Mouse (Mus musculus) bone marrow macrophage, adult 2 months (primary cell): ENCODE results near the gene 4930590J08Rik. TPM values are rescaled to one million over a fixed set of nuclear protein-coding genes. Genes with fewer than 3 reads are reported as not detected.

ENCODE experiments used
- H3K27ac ChIP-seq: 2 replicates; pipeline ENCODE4 v1.5.1; 2012; ENCODE audit warnings: low read depth, low read length; ENCODE audit not compliant: insufficient read depth
- H3K4me1 ChIP-seq: 2 replicates; pipeline ENCODE4 v1.6.1; 2012; ENCODE audit warnings: low read length; ENCODE audit not compliant: control insufficient read depth, insufficient read depth
- H3K4me3 ChIP-seq: 2 replicates; pipeline ENCODE4 v1.5.1; 2012; ENCODE audit warnings: mild to moderate bottlenecking, low read length, moderate library complexity; ENCODE audit not compliant: insufficient read depth
- CTCF ChIP-seq: IDR thresholded peaks from 2 replicates; pipeline ENCODE4 v1.5.1; 2012; ENCODE audit warnings: low read depth, mild to moderate bottlenecking, low read length, moderate library complexity
- POLR2A ChIP-seq: IDR thresholded peaks from 2 replicates; pipeline ENCODE4 v1.6.1; 2012; ENCODE audit warnings: mild to moderate bottlenecking, low read depth, low read length, borderline replicate concordance
- polyA plus RNA-seq: library from polyadenylated mRNA; stranded (reverse); fragments of >200 nt; gene quantifications from 2 replicates; pipeline ENCODE4 v1.2.4, GENCODE M21; 2012; ENCODE audit not compliant: missing spikeins, insufficient read depth, insufficient read length

The 4930590J08Rik gene
- polyA plus RNA-seq, 1 experiment, result 0.46 TPM

DNA sequence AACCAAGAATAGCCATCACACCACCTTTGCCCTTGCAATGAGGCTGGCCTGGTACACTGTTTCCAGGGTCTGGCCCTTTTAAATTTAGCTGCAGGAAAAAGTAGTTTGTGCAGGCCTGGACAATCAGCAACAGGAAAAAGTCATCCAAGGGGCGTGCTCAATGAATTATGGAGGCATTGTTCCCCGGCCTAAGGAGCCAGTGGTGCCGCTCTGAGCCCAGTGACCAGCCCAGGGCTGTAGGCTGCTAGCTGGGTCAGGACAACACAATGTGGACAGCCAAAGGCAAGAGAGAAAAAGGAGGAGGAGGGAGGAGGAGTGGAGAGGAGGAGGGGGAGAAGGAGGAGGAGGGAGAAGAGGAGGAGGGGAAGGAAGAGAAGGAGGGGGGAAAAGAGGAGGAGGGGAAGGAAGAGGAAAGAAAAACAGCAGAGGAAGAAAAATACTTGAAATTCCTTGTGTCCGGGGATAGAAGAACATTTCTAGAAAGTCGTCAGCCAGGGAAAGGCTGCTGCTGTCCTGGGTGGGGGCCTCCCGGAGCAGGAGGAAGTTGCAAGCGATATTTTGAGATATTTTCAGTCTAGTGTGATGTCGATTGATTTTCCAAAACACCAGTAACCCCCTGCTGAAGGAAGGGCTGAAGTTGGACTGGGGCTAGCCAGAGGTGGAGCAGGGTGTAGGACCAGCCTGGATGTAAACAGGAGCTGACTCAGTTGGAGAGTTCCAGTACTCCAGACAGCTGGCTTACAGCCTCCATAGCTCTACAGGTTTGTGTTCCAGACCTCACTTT, 57.6 kb downstream of the 4930590J08Rik start:
- TF ChIP-seq CTCF, result no peak
- no peak for TF ChIP-seq POLR2A
- H3K27ac ChIP-seq, result no peak overlapping the region
- H3K4me1 ChIP-seq, result no peaks in the 10 kb centered on the region
- no peak overlapping the region for H3K4me3 ChIP-seq

DNA sequence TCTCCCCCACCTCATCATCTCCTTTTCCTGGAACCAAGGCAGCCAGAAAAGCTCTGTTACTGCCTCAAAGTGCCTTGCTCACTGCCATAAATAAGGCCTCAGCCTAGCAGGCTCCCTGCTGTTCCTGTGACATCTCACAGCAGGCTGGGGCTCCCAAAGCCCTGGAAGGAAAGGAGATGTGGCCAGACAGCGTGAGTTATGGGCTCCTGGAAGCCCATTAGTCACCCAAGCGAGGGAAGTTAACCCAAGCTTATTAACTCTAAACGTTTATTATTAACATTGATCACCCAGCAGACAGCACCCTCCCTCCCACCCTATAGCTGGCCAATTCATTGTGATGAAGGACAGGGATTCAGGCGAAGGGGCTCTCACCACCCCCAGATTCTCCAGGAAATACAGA, 60.8 kb downstream of the 4930590J08Rik start:
- Histone ChIP-seq H3K4me3 (no peak overlapping the region), H3K4me1 (no peaks in the 10 kb centered on the region), H3K27ac (no peak overlapping the region)
- no peak for TF ChIP-seq POLR2A
- TF ChIP-seq CTCF, result no peak

DNA sequence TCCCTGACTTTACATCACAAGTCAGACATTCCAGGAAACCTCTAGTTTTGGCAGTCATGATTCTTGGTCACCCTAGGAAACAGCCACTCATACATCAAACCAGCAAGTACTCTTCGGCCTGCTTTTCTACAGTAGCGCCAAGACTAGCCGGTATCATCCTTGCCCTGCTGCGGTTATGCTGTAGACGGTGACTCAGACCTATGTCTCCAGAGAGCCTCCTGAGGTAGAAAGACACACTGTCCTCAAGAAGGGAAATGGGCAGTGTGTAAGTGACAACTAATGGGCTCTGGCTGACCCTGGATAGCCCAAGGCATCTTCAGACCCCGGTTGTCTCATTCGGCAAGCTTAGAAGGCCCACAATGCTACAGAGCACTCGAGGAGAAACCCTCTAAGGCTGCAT, 62.5 kb downstream of the 4930590J08Rik start:
- Histone ChIP-seq H3K27ac (no peak overlapping the region), H3K4me3 (no peak overlapping the region), H3K4me1 (no peaks in the 10 kb centered on the region)
- TF ChIP-seq POLR2A, result no peak
- no peak for TF ChIP-seq CTCF

DNA sequence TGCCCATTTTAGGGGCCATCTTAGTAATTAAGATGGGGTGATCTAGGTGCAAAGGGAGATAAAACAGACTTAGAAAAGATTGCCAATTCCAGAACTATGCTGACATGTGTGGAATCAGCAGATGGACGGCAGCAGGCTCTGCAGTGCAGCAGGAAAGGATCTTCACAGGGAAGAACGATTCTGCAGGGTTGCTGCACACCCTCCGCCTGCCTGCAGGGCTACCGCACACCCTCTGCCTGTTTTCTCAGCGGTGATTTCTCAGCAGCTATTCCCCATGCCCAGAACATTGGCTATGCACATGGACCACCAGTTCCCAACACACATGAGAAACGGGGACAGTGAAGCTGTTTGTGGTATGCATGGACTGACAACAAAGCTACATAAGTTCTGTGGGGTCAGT, 63.4 kb downstream of the 4930590J08Rik start:
- Histone ChIP-seq H3K27ac (no peak overlapping the region), H3K4me1 (no peaks in the 10 kb centered on the region), H3K4me3 (no peak overlapping the region)
- TF ChIP-seq CTCF, result no peak
- no peak for TF ChIP-seq POLR2A

DNA sequence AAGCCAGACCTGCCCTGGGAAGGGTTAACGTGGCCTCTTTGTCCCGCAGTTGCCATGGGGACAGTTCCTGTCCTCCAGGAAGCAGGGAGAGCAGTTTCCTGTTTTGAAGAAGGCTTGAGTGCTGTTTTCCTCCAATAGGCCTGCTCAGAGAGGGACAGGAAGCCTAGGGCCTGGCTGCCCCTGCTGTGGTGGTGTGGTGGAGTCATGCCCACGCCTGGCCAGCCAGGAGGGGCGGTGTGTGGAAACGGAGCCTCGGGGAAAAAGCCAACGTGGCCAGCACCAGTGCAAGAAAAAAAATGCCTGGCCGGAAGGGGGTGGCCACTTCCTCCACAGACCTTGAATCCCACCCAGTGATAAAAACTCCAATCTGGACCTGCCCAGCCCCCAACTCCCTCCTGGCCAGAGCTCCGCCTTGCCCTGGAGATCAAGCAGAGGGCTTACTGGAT, 69.6 kb downstream of the 4930590J08Rik start:
- no peak for TF ChIP-seq CTCF
- TF ChIP-seq POLR2A, result no peak
- no peak overlapping the region for H3K27ac ChIP-seq
- peaks cover 5% of the 10 kb centered on the region for H3K4me1 ChIP-seq
- no peak overlapping the region for H3K4me3 ChIP-seq

DNA sequence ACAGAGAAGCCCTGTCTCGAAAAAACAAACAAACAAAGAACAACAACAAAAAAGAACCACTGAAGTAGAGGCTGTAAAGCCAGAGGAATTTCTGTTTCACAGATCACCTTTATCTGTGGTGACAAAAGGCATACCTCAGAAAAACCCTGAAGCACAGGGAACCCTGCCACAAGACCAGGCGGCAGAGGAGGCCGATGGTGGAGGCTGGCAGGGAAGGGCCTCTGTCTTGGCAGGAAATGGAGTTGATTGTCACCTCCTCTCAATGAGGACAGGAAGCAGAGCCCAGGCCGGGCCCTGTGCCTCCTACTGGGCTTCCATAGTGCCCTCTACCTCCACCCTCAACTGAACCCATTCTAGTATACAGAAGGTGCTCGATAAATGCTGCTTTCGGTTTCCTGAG, 71.4 kb downstream of the 4930590J08Rik start:
- H3K27ac ChIP-seq, result no peak overlapping the region
- H3K4me3 ChIP-seq, result no peak overlapping the region
- TF ChIP-seq CTCF (no peak), POLR2A (no peak)
- peaks cover 5% of the 10 kb centered on the region for H3K4me1 ChIP-seq

DNA sequence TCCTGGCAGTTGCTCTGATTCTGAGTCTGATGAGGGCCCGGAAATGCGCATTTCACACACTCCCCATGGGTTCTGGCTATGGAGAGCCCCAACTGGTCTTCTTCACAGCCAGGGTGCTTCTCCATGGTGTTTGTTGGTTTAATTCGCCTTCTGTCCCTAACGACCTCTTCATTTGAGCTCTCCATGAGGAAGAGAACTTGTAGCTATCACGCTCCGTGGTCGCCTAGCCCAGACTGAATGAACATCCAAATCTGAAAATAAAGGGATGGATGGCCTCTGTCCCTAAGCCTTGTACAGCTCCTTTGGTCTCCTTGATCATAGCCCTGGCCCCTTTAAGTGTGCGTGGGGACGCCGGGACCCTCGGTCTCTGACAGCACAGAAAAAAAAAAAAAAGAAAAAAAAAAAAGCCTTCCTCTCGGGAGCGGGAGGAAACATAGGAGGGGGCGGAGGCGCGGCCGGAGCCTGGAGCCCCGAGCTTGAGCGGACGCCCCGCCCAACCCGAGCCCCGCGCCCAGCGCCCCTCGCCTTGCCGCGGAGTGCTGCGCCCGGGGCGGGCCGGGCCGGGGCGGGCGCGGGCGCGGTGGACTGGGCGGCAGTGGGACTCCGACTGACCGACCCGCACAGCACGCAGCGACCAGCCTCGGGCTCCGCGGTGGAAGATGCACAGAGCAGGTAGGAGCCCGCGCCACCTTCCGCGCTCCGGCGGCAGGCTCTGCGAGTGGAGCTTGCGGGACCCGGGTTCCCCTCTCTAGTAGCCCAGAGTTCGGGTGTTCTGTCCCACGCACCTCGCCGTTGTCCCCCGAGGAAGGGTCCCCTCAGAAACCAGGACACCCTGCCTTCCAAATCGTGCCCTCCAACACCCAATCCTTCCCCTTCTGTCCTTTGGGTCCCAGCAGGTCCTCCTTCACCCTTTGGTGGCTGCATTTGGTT, 76.0 kb downstream of the 4930590J08Rik start, which contains the start of gene Fgd5:
Gene Fgd5, plus strand, starts transcription at position 508 of the 930 bp plus-strand sequence.
- TF ChIP-seq CTCF, result no peak
- TF ChIP-seq POLR2A, result no peak
- Histone ChIP-seq H3K4me3 (peak within 1 kb of the TSS; percentile 38), H3K27ac (no peak within 1 kb of the TSS), H3K4me1 (no peaks in the 10 kb centered on the region; the same call in 1 of the 2 replicates)

DNA sequence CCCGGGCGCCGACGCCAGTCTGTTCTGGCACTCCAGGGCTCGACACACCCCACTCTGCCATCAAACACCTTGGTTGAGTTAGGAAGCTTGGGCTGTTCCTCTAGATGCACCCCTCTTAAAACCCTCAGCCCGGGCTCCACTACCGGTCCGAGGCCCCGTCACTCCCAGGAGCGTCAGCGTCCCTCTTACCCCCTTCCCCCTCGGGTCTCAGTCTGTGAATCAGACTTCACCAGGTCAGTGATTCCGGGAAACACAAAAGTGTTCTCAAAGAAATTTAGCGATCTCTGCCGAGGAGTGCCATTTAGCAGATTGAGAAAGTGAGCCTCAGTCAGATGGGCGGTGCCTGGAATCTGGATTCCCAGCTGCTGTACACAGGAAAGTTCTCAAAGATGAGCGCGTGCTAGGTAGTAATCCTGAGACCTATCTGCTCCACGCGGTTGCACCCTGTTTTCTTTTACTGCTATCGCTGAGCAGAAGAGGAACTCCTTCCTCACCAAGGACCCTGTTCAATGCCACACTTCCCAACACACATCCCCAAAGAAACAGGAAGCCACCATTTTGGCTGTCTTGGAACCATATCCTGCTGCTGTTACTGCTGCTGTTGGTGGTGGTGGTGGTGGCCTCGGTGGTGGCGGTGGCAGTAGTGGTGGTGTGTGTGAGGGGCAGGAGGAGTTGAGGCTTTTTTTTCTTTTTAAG, 76.8 kb downstream of the 4930590J08Rik start:
- H3K27ac ChIP-seq, result no peak overlapping the region
- H3K4me3 ChIP-seq, result peak overlapping the region; percentile 38
- no peaks in the 10 kb centered on the region; the same call in 1 of the 2 replicates for H3K4me1 ChIP-seq
- TF ChIP-seq CTCF (no peak), POLR2A (no peak)

DNA sequence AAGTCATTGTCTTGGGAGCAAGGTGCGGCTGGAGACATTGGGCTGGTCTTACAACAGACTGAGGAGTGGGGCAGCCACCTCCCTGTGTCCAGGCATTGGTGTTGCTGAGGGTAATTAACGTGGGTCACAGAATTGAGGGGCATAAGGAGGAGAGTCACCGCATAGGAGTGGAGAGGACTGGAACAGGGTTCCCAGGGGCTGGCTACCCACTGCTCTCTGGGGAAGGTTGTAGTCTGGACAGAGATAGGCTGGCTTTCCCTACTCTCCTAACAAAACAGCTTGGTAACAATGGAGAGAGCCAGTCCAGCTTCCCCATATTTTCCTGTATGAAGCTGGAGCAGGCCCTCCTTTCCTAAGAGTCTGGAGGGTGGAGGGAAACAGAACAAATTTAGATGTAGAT, 77.4 kb downstream of the 4930590J08Rik start:
- TF ChIP-seq CTCF (no peak), POLR2A (no peak)
- Histone ChIP-seq H3K4me1 (no peaks in the 10 kb centered on the region; the same call in 1 of the 2 replicates), H3K27ac (no peak overlapping the region), H3K4me3 (no peak overlapping the region)

DNA sequence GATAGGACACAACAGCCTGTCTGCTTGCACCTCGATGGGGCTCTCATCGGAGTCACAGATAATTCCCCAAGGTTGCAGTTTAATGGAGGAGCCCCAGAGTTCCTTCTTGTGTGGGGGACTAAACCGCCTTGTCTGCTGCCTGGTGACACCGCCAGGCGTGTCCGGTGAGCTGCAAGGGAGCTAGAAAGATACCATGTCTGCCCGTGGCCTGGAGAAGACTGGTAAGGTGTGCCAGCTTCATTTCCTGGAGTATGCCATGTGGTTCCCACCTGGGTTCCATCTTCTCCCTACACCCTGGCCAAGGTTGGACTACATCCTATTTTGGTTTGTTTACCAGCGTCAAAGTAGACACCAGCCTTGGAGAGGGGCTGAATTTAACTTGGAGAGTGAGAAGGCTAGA, 87.5 kb downstream of the 4930590J08Rik start:
- TF ChIP-seq CTCF, result no peak
- TF ChIP-seq POLR2A, result no peak

More for the DNA sequence above, 87.5 kb downstream of the 4930590J08Rik start:
- H3K4me3 ChIP-seq, result no peak overlapping the region
- no peaks in the 10 kb centered on the region for H3K4me1 ChIP-seq
- no peak overlapping the region for H3K27ac ChIP-seq
